Mouse (Mus musculus) skeletal muscle tissue, postnatal 0 days (tissue): ENCODE data around the gene Myog. TPM values are rescaled to one million over a fixed set of nuclear protein-coding genes. Genes with fewer than 3 reads are reported as not detected.

Experiments used
- polyA plus RNA-seq: library from polyadenylated mRNA; unstranded; fragments of >200 nt; fragmentation: Nextera tagmentation; extraction: Ambion mirVana; gene quantifications from 2 replicates; pipeline ENCODE4 v1.2.1, GENCODE M21; 2015

Gene Myog
- 349 and 369 TPM in 2 replicates for polyA plus RNA-seq

GRCm38 (mm10) chr1:134289598-134290099, at the start of gene Myog:
Myog (plus strand) TSS chr1:134289989.

GRCm38 (mm10) chr1:134332770-134333271, 43.0 kb downstream of the Myog start, which contains the start of gene Ppfia4:
Ppfia4 (minus strand) TSS chr1:134332928.

Other genes starting within 250 kb of the Myog start
- gene Btg2, start 210.9 kb upstream of the Myog start, polyA plus RNA-seq = 36.4 and 39.4 TPM in 2 replicates
- gene Chit1, start 178.7 kb upstream of the Myog start, polyA plus RNA-seq = 0.74 and 0.86 TPM in 2 replicates
- gene Chil1, start 107.8 kb upstream of the Myog start, polyA plus RNA-seq = 36.1 and 40.1 TPM in 2 replicates
- gene Mybph, start 96.5 kb upstream of the Myog start, polyA plus RNA-seq = 252 and 318 TPM in 2 replicates
- 1.1 and 1.5 TPM in 2 replicates for gene Adora1, start 54.6 kb upstream of the Myog start, polyA plus RNA-seq
- 14.6 and 17.4 TPM in 2 replicates for gene Ppfia4, start 42.9 kb downstream of the Myog start, polyA plus RNA-seq
- gene Tmem183a, start 72.0 kb downstream of the Myog start, polyA plus RNA-seq = 27.1 and 34.4 TPM in 2 replicates
- not detected in 2 replicates for gene 4933406M09Rik, start 96.0 kb downstream of the Myog start, polyA plus RNA-seq
- 77.3 and 86.6 TPM in 2 replicates for gene Cyb5r1, start 115.6 kb downstream of the Myog start, polyA plus RNA-seq
- gene Adipor1, start 125.4 kb downstream of the Myog start, polyA plus RNA-seq = 106 and 110 TPM in 2 replicates
- 9.6 and 11.0 TPM in 2 replicates for gene Klhl12, start 165.5 kb downstream of the Myog start, polyA plus RNA-seq
- 17.0 and 18.3 TPM in 2 replicates for gene Rabif, start 204.7 kb downstream of the Myog start, polyA plus RNA-seq